Mouse (Mus musculus) urinary bladder, adult 2 months (tissue): ENCODE measurements around the gene Plekho2. TPM values are rescaled to one million over a fixed set of nuclear protein-coding genes. Genes with fewer than 3 reads are reported as not detected.

ENCODE experiments used
- DNase-seq: peaks from one replicate; pipeline ENCODE4 v3.0.0; 2022; ENCODE audit warnings: low spot score
- polyA plus RNA-seq: library from polyadenylated mRNA; depleted of rRNA; stranded (reverse); fragments of >200 nt; gene quantifications from 2 replicates; pipeline ENCODE4 v1.2.3, GENCODE M21; 2012

The Plekho2 gene
- polyA plus RNA-seq, 1 experiment = 45.4 TPM

DNA sequence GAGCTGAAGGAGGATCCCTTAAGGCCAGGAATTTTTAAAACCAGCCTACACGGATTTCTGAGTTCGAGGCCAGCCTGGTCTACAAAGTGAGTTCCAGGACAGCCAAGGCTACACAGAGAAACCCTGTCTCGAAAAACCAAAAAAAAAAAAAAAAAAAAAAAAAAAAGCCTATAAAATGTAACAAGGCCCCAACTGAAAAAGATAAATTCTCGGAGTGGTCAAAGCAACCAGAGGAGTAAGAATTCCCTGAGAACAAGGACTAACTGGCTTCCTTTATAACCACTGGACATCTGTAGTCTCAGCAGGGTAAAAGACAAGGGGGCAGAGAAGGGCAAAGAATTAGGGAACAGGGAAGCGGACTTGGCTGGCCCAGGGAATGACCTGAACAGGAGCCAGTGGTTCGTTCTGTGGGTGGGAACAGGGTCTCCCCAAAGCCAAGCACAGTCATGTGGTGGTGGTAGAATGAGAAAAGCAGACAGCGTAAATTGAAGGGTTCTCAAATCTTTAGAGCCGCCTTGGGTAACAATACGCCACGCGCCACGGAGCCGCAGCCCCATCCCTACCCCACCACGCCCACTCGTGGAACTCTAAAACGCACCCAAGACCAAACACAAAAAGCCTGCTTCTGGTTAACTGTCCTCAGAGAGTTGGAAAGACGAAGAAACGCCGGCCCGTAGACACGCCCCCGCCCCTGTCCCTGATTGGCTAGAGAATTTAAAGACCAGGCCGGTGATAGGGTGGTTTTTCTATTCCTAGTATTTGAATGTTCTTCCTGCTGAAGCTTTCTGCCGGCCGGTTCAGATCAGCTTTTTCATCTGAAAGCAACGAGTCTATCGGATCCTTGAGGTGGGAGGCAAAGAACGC, 6.8 kb upstream of the Plekho2 start, which contains the start of gene Pif1:
Gene Pif1 (plus strand): TSS at position 755 of the 864 bp plus-strand sequence.
- no peak for DNase-seq

- DNase-seq = no peak
Observed at GRCm38 (mm10) chr9:65583045-65583444, 3.2 kb upstream of the Plekho2 start.

DNA sequence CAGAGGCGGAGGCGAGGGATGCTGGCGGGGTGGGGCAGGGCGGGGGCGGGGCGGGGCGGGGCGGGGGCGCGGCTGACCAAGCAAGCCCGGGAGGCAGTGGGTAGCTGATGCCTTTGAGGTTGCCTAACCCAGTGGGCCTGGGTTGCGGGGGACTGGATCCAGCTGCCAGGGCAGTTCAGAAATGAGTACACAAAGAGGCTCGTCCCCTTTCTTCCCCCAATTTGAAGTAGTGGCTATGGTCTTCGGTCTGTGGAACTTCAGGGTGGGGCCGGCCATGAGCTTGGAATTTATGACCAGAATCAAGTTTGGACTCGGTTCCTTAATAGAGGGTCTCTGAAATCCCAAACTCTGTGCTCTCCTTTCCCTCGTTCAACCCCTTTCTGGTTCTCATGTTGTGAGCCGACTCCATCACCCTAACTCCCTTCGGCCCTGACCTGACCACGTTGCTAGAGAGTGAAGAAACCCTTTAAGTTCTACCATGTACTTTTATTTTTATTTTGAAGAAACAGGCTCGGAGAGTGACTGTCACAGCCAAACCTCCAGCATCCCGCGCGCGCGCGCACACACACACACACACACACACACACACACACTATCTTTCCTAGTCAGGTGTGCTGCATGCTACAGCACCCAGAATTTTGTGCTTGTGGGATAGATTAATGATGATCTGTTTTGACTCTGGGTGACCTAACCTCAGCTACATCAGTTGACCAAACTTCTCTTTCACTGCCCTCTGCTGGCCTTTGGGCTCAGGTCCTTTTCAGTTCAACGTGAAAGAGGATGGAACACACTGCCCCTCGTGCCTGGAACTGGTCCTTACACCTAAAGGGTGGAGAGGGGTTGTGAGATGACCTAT, 789 bp upstream of the Plekho2 start:
- DNase-seq = peak; percentile 52

DNA sequence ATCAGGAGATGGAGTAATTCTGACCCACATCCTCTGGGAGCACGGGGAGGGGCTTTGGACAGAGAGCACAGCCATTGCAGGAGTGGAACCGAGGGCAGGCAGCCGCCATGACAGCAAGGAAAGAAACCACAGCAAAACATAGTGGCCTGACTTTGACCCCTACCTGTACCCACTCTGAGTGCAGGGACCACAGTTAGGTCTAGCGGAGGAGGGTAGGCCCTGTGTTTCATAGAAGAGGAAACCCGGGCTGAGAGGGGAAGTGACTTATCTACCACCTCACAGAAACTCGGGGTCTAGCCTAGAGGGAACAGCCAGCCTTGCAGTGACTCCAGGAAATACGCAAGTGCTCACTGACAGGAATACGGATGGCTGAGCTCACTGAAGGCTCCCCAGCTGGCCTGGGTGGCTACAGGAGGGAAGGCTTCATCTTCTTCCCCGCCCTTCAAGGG, 1.0 kb downstream of the Plekho2 start:
- DNase-seq = no peak

- no peak for DNase-seq
Observed at GRCm38 (mm10) chr9:65577511-65578196, 2.2 kb downstream of the Plekho2 start.

DNA sequence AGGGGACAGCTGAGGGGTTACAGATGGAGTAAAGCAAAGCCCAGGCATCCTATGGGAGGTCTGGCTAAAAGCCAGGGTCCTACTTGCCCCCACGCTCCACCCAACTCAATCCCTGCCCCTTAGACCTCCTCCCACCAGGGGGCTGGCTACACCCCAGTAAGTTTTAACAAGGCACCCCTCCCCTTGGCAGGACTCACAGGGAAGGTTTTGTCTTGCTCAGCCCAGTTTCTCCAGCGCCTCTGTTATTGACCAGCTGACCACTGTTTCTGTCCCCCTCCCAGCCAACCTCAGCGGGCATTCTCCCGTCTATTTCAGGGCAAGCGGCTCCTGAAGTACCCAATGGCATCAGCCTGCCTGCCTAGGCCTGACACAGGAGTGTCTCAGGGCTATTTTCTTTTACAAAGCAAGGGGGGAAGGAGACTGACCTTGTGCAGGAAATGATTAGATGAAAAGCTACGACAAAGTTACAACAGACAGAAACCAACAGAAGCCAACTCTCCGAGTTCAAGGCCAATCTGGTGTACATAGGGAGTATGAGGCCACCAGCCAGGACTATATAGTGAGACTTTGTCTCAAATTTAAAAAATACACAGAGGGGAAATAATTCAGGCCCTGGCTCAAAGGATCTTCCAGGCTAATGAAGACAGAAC, 2.9 kb downstream of the Plekho2 start:
- DNase-seq = no peak

GRCm38 (mm10) chr9:65575393-65576196, 4.2 kb downstream of the Plekho2 start:
- DNase-seq = no peak

DNA sequence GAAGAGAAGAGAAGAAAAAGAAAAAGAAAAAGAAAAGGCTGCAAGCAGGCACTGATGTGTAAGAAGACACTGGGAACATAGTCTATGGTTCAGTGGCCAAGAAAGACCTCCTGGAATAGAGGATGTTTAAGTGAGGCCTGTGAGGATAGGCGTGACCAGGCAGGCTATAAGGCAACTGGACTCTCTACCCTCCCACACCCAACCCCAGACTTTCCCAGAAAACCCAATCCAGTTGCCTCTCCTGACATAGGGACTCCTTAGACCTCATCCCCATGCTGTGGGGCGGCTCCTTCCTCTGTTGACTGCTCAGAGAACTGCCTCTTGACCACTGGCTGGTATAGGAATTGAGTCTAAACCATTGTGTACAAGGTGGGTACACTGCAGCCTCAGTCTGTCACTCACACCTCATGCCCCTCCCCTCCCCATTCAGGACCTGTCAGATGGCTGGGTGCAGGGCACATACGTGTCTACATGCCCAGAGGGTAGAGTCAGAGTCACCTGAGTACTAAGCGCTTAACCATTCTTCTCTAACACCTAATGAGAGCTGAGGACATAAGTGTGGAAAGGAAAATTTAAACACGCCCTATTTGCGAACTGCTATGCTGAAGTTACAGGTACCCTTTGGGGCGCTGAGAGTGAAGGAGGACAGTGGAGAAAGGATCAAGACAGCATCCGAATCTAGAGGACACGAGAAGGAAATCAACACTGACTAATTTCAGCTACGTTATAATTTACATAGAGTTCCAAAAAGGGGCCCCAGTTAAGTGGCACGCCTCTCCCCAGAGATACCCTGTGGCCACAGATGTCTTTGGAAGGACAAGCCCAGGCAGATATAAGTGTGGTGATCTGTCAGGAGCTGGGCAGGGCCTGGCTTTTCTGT, 5.1 kb downstream of the Plekho2 start:
- DNase-seq = no peak

DNA sequence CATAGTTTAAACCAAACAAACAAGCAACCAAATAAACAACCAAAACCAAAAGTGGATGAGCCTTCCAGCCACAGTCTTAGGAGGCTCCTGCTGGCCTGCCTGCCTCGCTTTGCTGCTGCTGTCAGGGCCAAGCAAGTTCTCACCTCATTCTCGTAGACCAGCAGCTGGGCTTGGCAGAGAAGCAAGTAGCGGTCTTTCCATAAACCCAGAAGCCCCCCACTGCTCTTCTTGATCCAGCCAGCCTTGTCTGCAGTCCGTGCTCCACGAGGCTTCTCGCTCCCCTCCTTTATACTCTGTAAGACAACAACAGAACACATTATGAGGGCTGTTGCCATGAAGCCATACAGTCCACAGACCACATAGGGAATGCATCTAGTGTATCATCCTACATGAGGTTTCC, 7.0 kb downstream of the Plekho2 start:
- no peak for DNase-seq

DNA sequence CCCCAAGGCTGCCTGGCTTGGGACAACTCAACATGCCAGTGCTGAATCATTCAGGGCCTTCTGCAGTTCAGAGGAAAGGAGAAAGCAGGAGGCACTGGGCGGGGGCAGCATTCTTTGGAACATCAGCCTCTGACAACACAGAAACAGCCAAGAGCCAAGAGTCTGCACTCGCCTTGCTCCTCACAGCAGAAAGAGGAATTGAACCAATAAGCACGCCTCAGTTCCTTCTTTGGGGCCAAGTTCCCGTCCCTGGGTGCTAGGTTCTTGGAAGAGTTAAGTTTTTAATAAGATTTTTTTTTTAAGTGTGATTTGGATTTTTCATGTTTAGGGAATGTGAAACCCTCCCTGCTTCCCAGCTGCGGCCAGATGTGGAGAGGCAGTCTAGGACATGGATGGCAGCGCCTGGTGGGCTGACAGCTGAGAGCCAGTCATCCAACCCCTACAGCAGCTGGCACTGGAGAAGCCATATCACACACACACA, 10.3 kb downstream of the Plekho2 start:
- no peak for DNase-seq

- DNase-seq = no peak
Observed at GRCm38 (mm10) chr9:65568787-65569186, 11.1 kb downstream of the Plekho2 start.

DNA sequence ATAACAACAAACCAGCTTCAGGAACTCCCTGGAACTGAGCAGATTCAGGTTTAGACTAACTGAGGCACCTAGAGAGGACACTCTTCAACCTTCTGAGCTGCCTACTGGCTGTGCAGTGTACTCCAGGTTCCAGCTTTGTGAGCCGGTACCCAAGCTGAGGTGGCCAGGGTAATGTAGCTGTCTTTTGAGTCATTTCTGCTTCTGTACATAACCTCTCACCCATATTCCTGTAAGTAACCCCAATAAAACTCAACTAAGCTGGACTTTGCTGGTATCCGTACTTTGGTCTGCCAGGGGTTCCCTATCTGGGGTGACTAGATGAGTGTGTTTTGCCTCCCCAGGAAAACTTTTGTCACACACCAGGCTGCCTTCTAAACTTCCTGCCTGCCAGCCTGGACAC, 15.1 kb downstream of the Plekho2 start:
- no peak for DNase-seq

DNA sequence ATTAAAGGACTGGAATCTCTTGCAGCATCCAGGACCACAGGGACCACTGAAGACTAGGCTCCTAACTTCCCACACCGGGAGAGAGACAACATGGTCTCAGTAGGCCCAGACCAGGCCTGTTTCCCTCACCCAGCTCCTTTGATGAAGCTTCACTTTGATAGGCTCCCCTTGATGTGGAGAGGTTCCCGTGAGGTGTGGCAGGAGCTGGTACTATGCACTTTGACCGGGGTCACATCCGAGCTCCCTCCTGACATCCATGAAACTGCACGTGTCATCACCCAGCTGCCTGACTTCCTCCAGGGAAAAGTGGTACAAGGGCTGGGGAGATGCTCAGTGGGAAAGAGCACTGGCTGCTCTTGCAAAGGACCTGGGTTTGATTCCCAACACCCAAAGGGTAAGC, 16.8 kb downstream of the Plekho2 start:
- DNase-seq = no peak

DNA sequence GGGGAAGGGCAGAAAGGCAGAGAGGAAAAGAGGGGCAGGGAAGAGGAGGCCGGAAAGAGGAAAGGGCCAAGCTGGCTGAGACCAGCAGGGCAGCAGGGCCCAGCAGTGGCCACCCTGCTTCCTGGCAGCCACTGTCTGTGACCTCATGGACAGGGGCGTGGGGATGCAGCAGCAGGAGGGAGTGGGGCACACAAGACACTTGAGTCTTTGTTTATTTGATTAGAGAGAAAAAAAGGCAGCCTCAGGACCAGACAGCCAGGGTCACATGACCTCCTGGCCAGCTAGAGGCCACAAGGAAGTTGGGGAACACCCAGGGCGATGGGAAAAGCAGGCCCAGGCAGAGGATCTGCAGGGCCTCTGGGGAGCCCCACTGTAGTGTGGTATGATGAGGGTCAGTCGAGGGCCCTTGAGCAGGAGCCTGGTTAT, 17.7 kb downstream of the Plekho2 start:
- no peak for DNase-seq

DNA sequence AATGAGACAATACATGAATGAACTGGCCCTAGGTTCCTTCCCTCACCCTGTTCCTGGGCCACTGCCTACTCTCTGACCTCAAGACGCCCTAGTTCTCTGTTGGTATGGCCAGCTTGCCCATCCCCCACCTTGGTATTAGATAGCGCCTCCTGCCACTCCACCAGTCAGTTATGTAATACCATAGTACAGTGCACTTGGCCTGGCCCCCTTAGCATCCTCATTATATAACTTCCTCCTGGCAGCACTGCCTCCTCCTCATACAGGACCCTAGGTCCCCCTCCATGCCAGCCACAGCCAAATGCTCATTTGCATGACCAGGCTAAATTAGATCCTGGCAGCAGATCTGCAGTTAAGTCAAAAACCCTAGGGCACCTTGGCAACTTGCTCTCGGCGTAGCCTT, 18.8 kb downstream of the Plekho2 start:
- no peak for DNase-seq

DNA sequence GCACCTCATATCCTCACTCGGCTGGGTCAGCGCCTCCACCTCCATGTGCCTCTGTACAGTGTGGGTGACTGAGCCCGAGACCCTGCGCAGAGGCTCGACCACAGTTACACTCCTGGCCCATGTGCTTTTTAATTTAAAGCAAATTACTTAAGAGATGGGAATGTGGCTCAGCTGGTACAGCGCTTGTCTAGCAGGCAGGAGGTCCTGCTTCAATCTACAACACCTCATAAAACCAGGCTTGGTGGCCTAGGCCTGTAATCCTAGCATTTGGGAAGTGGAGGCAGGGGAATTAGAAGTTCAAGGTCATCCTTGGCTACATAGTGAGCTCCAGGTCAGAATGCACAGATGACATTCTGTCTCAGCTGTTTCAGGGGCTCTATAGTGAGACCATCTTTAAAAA, 21.0 kb downstream of the Plekho2 start:
- DNase-seq = no peak

- DNase-seq = no peak
Observed at GRCm38 (mm10) chr9:65556979-65557378, 22.9 kb downstream of the Plekho2 start.

DNA sequence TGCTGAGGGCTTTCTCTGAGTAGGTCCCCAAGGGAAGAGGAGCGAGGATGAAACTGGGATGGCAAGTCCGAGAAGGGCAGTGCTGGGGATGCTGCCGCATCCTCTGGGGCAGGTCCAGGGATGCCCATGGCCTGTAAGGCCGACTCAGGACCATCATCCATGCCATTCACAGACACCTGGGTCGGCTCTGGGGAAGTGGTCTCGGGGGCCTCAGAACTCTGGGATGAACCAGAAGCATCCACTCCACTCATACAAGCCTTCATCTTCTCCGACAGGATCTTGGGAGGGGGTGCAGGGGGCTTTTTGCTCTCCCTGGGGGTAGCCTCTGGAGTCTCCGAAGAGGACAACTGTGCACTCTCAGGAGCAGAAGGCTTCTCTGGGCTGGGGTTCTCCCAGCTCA, 23.5 kb downstream of the Plekho2 start:
- no peak for DNase-seq

GRCm38 (mm10) chr9:65555621-65556020, 24.2 kb downstream of the Plekho2 start:
- DNase-seq = no peak

- DNase-seq = no peak
Observed at GRCm38 (mm10) chr9:65555001-65555405, 24.8 kb downstream of the Plekho2 start.
